Mouse (Mus musculus) G1E (cell line): Measurements from ENCODE around the gene Clic4. TPM values are rescaled to one million over a fixed set of nuclear protein-coding genes. Genes with fewer than 3 reads are reported as not detected.
A peak's percentile ranks its signal among the peaks of the same experiment; 100 is the strongest.

ENCODE experiments used
- ATAC-seq: 2 replicates; pipeline ENCODE4 v1.8.0; 2016; ENCODE audit warnings: mild to moderate bottlenecking; ENCODE audit not compliant: insufficient number of reproducible peaks, poor library complexity, low FRiP score, severe bottlenecking; ENCODE audit errors: extremely low read depth
- DNase-seq: peaks from one replicate; pipeline ENCODE4 v3.0.0; 2012; ENCODE audit warnings: low spot score
- H3K27me3 ChIP-seq: 2 replicates; pipeline ENCODE4 v1.6.1; 2012; ENCODE audit warnings: mild to moderate bottlenecking, low read length, inconsistent platforms; ENCODE audit not compliant: insufficient read depth
- H3K36me3 ChIP-seq: replicated peaks from 2 replicates; pipeline ENCODE3; 2012; ENCODE audit warnings: mild to moderate bottlenecking, inconsistent platforms
- H3K4me1 ChIP-seq: 2 replicates; pipeline ENCODE4 v1.6.1; 2012; ENCODE audit warnings: low read depth, low read length, inconsistent platforms, mixed read lengths; ENCODE audit not compliant: insufficient read depth
- H3K4me3 ChIP-seq: 2 replicates; pipeline ENCODE4 v1.5.1; 2012; ENCODE audit warnings: low read depth, mild to moderate bottlenecking, inconsistent platforms, low read length, moderate library complexity, mixed read lengths
- H3K9me3 ChIP-seq: replicated peaks from 2 replicates; pipeline ENCODE4 v1.6.1; 2012; ENCODE audit warnings: inconsistent platforms
- CTCF ChIP-seq: IDR thresholded peaks from 2 replicates; pipeline ENCODE4 v1.5.1; 2012; ENCODE audit warnings: low read depth, low read length, inconsistent platforms, mixed read lengths
- GATA1 ChIP-seq: IDR thresholded peaks from 2 replicates; pipeline ENCODE4 v1.6.1; 2012; ENCODE audit warnings: borderline replicate concordance, low read length, inconsistent platforms, mixed read lengths
- GATA2 ChIP-seq: IDR thresholded peaks from 2 replicates; pipeline ENCODE4 v1.6.1; 2012; ENCODE audit warnings: low read depth, low read length, inconsistent platforms, borderline replicate concordance
- POLR2AphosphoS5 ChIP-seq: IDR thresholded peaks from 2 replicates; pipeline ENCODE4 v1.6.1; 2012; ENCODE audit warnings: low read depth, low read length, inconsistent platforms; ENCODE audit not compliant: insufficient replicate concordance
- TAL1 ChIP-seq: conservative IDR thresholded peaks from 2 replicates; pipeline ENCODE4 v1.6.1; 2012; ENCODE audit warnings: low read depth, low read length, inconsistent platforms, mixed read lengths
- polyA plus RNA-seq: library from polyadenylated mRNA; stranded (reverse); fragments of >175 nt; gene quantifications from 2 replicates; pipeline ENCODE4 v1.2.3, GENCODE M21; 2012
- total RNA-seq, 2 experiments: library from RNA; stranded (forward) in 1 of 2; stranded (reverse) in 1 of 2; fragments of 200-1000 nt in 1 of 2; fragments of >200 nt in 1 of 2; fragmentation: Nextera tagmentation in 1 of 2; gene quantifications; 2 replicates each; pipeline ENCODE4 v1.2.3; 2014 to 2017

Gene Clic4
- total and polyA plus RNA-seq, 3 experiments: 38.1 to 176 (median 125) TPM

DNA sequence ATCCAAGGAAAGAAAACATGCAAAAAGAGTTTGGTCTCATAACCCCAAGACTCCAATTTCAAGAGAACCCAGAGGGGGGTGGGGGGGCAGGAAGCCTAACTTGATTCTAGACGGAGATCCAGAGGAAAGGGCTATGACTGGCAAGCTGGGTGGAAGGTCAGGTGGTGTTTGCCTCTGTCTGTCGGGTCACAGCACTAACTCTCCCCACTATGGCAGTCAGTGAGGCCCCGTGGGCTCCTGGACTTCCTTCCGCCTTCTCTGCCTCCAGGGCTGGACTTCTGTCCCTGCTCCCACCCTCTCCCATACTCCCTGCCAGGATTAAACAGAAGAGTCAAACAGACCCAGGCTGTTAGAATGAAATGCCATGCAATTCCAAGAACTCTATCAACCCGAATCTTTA is 30.9 kb downstream of the Clic4 start:
- DNase-seq (peak; percentile 12), ATAC-seq (no peak)
- Histone ChIP-seq H3K9me3 (no peaks in the 10 kb centered on the region), H3K36me3 (peaks cover 48% of the 10 kb centered on the region), H3K4me3 (peak overlapping the region; percentile 64; the same call in 1 of the 2 replicates), H3K27me3 (no peaks in the 10 kb centered on the region), H3K4me1 (peaks cover 91% of the 10 kb centered on the region)
- TF ChIP-seq POLR2AphosphoS5 (no peak), CTCF (no peak), TAL1 (no peak)

DNA sequence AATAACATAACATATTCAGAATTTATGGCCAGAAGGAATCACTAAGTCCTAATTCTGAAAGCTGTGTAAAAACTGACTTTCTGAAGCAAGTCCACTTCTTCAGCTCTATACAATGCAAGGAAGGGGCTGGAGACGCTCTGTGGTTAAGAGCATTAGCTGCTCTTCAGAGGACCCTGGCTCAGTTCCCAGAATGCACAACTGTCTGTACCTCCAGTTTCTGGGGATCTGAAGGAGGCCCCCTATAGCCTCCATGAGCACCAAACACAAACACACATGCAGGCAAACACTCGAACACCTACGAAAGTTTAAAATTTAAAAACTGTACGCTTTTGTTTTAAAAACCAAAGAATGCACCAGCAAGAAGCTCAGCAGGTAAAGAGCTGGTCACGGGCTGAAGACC is 31.5 kb downstream of the Clic4 start:
- Histone ChIP-seq H3K4me1 (peaks cover 93% of the 10 kb centered on the region), H3K9me3 (no peaks in the 10 kb centered on the region), H3K36me3 (peaks cover 50% of the 10 kb centered on the region), H3K4me3 (peak overlapping the region; percentile 23; the same call in 1 of the 2 replicates), H3K27me3 (no peaks in the 10 kb centered on the region)
- DNase-seq (peak; percentile 14), ATAC-seq (no peak)
- TF ChIP-seq CTCF (no peak), TAL1 (no peak), POLR2AphosphoS5 (no peak), GATA1 (no peak), GATA2 (no peak)

DNA sequence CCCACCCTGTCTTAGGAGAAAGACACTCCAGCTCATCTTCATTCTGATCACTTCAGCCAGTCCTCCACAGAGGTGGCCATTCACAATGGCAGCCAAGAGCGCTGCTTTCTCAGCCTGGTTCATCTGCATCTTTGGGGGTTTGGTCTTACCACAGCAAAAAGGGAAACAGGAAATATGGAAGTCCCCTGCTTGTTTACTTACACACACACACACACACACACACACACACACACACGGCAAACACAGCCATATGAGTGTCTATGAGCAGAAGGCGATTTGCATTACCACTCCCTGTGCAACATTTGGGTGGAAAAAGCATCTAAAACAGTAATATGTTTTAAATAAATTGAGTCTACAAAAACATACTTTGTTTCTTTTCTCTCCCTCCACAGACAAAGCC is 32.3 kb downstream of the Clic4 start:
- H3K9me3 ChIP-seq: no peaks in the 10 kb centered on the region
- TF ChIP-seq POLR2AphosphoS5 (no peak), CTCF (no peak), GATA1 (no peak), GATA2 (no peak)
- DNase-seq: no peak
- H3K4me3 ChIP-seq: peak overlapping the region; percentile 36; the same call in 1 of the 2 replicates
- peaks cover 92% of the 10 kb centered on the region for H3K4me1 ChIP-seq
- ATAC-seq: no peak
- peaks cover 52% of the 10 kb centered on the region for H3K36me3 ChIP-seq
- H3K27me3 ChIP-seq: no peaks in the 10 kb centered on the region

DNA sequence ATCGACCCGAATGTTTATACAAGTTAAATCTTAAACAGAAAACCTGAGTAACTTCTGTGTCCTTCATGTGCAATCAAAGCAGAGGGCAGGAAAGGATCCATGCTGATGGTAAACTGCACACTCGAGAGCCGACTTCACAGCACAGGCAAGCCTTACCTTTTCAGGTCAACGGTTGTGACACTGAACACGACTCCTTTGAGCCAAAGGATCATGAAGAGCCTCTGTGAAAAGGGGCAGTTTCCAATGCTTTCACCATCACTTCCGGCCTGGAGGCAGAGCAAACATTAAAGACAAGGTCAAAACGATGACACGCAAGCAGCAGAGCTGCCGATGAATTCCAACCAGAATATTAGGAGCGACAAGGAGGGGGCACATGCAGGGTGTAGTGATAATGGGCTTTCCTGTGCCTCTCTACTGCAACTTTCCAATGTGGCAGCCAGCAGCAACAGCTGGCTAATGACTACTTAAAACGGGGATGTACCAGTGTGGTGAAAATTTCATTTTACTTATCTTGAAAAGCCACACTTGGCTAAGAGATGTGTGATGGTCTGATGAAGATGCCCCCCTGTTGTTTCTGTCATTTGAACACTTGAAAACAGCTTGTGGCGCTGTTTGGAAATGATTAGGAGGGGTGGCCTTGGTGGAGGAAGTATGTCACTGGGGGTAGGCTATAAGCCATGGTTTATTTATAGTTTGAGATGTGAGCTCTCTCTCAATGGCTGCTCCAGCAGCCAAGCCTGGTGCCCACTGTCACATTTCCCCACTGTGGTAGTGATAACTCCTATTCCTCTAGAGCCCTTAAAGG is 33.7 kb downstream of the Clic4 start:
- peak; percentile 37 for DNase-seq
- Histone ChIP-seq H3K27me3 (no peaks in the 10 kb centered on the region), H3K4me1 (peaks cover 81% of the 10 kb centered on the region), H3K4me3 (no peak overlapping the region; the same call in 1 of the 2 replicates), H3K9me3 (no peaks in the 10 kb centered on the region), H3K36me3 (peaks cover 60% of the 10 kb centered on the region)
- TF ChIP-seq GATA2 (no peak), TAL1 (peak; percentile 77)
- ATAC-seq: peak; percentile 38

DNA sequence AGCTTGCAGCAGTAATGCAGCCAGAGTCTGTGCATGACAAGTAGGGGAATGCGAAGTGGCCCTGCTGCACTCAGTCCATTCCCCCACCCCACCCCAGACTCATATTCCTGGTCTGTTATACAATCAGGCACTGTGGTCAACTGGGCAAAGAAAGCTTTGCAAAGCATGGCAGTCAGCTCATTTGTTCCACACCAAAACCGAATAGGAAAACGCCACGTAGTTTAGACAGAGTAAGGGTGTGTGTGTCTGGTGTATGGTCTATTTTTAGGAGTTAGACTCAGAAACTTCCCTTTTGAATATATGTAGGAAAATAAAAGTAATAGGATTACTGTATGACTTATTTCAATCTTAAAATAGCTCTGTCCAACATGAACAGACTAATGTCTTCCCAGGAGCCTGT is 36.0 kb downstream of the Clic4 start:
- Histone ChIP-seq H3K36me3 (peaks cover 76% of the 10 kb centered on the region), H3K4me1 (peaks cover 59% of the 10 kb centered on the region), H3K27me3 (no peaks in the 10 kb centered on the region), H3K9me3 (no peaks in the 10 kb centered on the region), H3K4me3 (no peak overlapping the region)
- TF ChIP-seq TAL1 (no peak), GATA2 (no peak), POLR2AphosphoS5 (no peak)
- DNase-seq: no peak
- no peak for ATAC-seq

DNA sequence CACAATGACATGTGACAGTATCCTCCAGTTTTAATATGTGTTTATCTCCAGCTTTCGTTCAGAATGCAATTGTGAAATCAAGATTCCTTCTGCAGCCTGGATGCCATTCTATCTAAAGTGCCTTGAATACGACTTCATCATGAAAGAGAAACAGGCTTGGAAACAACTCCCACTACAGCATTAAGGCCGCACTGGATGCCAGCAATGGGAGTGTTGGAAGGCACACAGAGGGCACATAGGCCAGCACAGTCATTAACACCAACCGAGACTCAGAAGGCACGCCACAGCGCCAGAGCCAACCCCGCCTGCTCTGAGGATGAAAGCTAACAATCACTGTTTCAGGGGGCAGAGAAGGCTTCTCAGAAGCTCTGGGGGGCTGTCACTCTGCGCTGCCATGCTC is 37.1 kb downstream of the Clic4 start:
- no peaks in the 10 kb centered on the region for H3K9me3 ChIP-seq
- H3K36me3 ChIP-seq: peaks cover 86% of the 10 kb centered on the region
- no peak overlapping the region for H3K4me3 ChIP-seq
- H3K4me1 ChIP-seq: peaks cover 54% of the 10 kb centered on the region
- TF ChIP-seq GATA2: no peak
- no peak for TF ChIP-seq CTCF
- no peak for TF ChIP-seq POLR2AphosphoS5
- TF ChIP-seq TAL1: no peak
- no peak for TF ChIP-seq GATA1
- no peaks in the 10 kb centered on the region for H3K27me3 ChIP-seq
- no peak for DNase-seq
- no peak for ATAC-seq

GRCm38 (mm10) chr4:135232563-135232962 is 40.1 kb downstream of the Clic4 start:
- ATAC-seq: no peak
- DNase-seq: no peak
- H3K36me3 ChIP-seq: peaks cover 81% of the 10 kb centered on the region
- no peaks in the 10 kb centered on the region for H3K9me3 ChIP-seq
- no peaks in the 10 kb centered on the region for H3K27me3 ChIP-seq
- peaks cover 29% of the 10 kb centered on the region for H3K4me1 ChIP-seq
- TF ChIP-seq POLR2AphosphoS5 (no peak), TAL1 (no peak), CTCF (no peak)
- H3K4me3 ChIP-seq: no peak overlapping the region
